Mouse (Mus musculus): Measurements from ENCODE around the gene Tnks2. TPM values are rescaled to one million over a fixed set of nuclear protein-coding genes. Genes with fewer than 3 reads are reported as not detected.

Gene Tnks2
- total RNA-seq, 2 experiments from 2014 or later: 110 to 117 TPM

DNA sequence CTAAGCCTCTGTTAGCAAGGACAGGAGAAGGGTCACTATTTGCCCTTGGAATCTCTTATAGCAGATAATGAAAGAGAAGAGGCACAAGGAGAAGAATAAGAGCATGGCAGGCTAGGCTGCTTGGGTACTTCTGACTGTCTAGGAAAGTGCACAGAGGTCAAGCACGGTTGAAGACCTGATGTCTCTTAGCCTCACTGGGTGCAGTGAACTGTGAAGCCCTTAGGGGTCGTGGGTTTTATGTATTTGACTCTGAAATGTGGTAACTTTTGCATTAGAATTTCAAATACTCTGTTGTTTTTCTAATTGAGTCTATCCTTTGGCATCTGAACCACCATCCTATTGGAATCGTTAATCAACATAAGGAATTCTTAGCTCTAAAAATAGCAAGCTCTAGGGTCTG lies 53.7 kb downstream of the Tnks2 start:
- no peak for DNase-seq (ENCODE audit: low spot score in 2 of 2)

DNA sequence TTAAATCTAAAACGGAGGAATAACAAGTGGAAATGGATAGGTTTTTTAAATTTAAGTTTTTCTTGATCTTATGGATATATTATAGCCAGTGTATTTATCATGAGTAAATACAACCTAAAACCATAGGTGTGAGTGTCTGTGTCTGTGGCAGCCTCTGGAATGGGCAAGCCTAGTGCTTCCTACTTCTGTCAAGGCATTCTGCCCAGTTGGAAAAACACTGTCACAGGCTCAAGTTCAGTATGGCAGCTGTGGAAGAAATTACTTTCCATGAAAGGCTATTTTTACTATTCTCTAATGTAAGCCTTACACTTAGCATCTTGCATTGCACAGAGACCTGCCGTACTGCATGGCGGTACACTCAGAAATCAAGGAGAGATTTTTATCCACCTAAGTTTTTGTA lies 57.7 kb downstream of the Tnks2 start:
- no peak for DNase-seq (ENCODE audit: low spot score in 2 of 2)

DNA sequence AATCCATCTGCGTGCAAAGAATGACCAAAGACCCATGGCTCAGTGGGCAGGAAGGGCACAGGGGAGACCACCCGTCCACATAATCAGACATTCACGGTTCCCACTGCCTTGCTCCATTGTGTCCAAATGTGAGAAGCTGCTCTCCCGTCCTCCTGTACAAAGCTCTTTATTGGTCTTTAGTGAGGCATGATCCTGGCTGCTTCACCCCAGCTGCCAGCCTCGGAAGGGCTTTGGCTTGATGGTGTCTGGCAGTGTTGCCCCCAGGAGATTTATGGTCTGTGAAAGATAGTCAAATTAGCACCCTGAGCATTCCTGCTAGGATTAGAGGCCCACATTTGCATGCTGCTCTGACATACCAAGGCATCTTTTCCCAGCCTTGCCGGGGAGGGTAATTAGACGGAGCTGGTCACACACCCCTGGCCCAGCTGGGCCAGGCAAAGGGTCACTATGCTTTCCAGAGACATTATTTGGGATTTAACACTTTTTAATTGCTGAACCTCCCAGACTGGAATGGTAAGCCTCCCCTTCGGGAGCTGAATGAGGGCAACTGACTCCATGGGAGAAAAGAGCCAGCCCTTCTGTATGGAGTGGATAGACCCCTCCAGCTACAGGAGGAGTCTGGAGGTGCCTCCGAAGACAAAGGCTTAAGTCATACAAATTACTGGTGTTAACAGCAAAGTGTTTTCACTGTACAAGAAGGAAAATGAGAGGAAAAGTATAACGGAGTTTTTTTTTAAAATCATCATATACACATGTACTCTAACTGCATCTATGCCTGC lies 62.9 kb downstream of the Tnks2 start:
- no peak for DNase-seq (ENCODE audit: low spot score in 2 of 2)

DNA sequence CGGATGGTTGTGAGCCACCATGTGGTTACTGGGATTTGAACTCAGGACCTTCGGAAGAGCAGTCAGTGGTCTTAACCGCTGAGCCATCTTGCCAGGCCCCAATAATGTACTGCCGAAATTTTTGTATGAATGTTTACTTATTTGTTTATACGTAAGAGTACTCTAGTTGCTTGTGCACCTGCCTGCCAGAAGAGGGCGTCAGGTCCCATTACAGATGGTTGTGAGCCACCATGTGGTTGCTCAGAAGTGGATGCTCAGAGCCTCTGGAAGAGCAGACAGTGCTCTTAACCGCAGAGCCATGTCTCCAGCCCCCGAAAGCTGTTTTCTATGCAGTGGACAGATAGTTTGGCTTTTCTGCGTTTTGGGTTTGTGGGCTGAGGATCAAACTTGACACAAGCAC lies 63.7 kb downstream of the Tnks2 start:
- DNase-seq (ENCODE audit: low spot score in 2 of 2): no peak

DNA sequence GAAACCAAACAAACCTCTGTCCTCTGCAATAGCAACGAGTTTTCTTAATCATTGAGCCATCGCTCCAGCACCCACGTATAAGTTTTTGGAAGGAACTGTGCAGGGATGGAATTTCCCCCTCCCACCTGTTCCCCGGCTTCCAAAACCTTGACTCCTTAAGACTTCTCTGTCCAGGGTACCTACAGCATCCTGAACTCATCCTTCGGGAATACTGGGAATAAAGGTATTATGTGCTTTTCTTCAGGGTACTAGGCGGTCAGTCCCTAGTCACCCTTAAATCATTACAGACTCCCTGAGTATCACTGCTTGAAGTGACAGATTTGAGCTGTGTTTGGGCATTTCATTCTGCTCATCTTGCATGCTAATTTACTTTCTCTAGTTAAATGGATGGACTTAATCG lies 69.3 kb downstream of the Tnks2 start:
- DNase-seq (ENCODE audit: low spot score in 2 of 2): no peak

DNA sequence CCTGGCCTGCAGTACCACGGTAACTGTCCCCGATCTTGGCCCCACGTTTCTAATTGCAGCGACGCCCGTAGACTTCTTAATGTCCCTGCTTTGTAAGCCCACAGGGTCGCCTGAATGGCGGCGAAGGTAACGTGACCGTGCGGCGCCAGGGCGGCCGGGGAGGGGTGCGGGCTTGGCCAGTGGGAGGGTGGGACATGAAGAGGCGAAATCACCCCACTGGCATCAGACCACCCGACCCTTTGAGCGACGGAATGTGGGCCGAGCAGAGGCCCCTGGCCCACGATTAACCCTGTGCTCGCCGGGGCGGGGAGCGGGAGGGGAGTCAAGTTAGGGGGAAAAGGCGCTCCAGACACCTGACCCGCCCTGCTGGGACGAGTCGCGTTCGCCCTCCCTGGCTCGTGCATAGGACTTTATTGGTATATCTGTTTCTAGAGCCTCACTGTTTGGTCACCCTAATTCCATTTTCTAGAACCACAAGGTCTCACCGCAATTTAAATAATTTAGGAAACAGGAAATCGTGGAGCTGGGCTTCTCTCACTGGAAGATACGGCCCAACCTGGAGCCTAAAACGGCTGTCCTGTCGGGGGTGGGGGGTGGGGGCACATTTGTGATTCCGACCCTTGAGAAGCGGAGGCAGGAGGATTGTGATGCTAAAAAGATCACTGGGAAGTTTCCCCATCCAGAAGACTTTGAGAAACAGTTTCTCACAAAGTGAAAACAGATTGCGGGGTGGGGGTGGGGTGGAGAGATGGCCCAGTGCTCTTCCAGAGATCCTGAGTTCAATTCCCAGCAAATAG lies 70.4 kb downstream of the Tnks2 start:
- DNase-seq (ENCODE audit: low spot score in 2 of 2): peak; percentile 33 to 37

DNA sequence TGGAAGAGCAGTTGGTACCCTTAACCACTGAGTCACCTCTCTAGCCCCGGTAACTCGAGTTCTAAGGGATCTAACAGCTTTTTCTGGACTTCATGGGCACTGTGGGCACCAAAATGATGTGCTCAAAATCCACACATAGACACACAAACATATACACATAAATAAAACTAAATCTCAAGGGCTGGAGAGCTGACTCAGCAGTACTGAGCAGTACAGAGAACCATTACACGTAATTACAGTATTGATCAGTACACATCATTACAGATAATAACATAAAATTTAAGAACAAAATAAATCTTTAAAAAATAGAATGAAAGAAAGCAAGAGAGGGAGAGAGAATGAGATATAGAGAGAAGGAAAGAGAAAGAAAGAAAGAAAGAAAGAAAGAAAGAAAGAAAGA lies 75.1 kb downstream of the Tnks2 start:
- DNase-seq (ENCODE audit: low spot score in 2 of 2): no peak

DNA sequence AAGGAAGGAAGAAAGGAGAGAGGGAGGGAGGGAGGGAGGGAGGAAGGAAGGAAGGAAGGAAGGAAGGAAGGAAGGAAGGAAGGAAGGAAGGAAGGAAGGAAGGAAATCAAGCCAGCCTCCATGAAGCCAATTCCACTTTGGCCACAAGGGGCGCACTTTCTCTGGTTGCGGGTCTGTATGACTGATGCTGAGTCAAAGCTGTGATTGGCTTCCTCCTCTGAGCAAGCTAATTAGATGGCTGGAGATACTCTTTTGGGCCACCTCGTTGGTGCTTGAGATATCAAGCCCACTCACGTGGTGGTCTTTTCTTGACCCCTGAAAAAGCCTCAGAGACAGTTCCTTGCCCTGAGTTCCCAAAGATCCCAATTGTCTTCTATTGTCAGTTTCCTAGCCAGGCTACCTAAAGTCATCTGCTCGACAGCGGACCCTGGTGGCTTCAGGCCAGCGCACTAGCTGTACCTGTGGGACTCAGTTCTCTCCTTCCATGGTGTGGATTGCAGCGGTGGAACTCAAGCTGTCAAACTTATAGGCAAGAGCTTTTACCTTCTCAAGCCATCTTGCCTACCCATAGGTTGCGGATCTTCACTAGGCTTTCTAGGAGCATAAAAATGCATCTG lies 75.8 kb downstream of the Tnks2 start:
- peak in 1 of 2 experiments; percentile 63 for DNase-seq (ENCODE audit: low spot score in 2 of 2)

DNA sequence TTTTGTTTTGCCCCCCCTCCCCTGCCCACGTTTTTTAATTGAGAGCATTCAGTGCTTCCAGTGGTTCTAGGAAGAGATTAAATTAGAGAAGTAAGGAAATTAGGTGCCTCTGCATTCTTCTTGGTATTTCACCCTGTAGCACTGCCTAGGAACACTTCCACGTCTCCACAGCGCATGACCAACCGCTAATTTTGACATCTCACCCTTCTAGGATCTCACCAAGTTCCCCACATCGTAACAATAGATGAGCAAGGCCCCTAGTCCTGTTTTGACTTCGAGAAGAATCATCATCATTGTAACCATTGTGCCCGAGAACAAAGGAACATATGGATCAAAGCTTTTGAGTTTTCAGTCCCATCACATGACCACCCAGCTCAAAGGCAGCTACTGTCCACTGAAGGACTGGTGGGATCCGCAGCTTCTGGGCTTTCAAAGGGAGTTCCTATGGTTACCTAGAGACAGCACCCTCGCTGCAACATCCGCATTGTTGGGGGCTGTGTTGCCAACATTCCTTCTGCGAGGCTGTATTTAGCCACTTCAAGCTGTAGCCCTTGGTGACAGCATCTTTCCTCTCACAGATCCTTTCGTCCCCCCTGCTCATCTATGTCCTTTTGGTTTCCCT lies 76.5 kb downstream of the Tnks2 start:
- peak; percentile 23 to 59 for DNase-seq (ENCODE audit: low spot score in 2 of 2)

DNA sequence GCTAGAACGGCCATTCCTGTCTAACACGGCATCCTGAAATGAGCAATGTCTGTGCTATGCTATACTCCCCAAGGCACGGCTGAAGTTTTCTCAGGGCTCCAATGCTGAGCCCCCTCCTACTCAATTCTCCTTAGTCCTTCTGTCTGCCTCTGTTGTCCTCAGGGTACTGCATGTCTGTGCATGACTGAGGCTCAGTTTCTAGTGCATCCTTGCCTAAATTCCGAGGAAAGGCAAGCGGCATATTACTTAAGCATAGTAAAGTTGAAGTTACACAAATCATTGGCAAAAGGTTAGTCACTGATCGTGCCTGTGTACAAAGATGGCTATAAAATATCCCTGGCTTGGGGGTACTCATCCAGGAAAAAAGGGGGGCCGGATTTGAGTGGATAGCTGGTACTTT lies 79.0 kb downstream of the Tnks2 start:
- DNase-seq (ENCODE audit: low spot score in 2 of 2): no peak

DNA sequence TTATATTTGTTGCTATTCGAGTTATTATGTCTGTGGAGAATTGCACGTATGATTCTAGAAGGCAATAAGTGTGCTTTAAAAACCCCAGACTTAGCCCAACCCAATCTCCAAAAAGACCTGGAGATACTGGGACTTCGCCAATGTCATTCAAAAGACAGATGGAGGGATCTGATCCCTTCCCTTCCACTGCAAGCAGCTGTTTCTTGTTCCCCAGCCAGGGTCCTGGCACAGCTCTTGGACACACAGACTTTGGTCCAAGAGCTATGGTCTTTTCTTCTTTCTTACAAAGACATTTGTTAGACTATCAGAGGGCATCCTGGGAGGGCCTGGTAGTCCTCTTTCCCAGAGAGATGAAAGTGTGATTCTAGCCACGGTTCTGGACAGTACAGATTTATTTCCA lies 82.2 kb downstream of the Tnks2 start:
- no peak for DNase-seq (ENCODE audit: low spot score in 2 of 2)

DNA sequence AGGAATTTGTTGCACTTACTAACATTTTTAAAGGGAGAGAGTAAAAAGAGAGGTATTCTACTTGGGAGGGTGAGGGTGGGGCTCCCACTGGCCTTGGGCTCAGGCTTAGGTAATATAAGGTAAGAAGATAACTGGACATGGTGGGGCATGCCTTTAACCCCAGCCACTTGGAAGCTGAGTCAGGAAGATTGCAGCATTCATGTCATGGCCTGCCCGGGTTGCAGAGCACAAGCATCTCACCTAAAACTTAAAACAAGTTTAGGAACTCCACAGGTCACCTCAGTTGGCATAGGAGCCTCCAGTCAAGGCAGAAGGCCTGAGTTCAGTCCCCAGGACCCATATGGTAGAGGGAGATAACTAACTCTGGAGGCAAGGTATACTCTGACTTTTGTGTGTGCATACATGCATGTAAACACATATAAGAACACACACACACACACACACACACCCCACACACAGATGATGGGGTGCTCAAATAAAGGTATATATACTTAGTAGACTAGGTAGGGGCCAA lies 82.9 kb downstream of the Tnks2 start:
- DNase-seq (ENCODE audit: low spot score in 2 of 2): no peak

DNA sequence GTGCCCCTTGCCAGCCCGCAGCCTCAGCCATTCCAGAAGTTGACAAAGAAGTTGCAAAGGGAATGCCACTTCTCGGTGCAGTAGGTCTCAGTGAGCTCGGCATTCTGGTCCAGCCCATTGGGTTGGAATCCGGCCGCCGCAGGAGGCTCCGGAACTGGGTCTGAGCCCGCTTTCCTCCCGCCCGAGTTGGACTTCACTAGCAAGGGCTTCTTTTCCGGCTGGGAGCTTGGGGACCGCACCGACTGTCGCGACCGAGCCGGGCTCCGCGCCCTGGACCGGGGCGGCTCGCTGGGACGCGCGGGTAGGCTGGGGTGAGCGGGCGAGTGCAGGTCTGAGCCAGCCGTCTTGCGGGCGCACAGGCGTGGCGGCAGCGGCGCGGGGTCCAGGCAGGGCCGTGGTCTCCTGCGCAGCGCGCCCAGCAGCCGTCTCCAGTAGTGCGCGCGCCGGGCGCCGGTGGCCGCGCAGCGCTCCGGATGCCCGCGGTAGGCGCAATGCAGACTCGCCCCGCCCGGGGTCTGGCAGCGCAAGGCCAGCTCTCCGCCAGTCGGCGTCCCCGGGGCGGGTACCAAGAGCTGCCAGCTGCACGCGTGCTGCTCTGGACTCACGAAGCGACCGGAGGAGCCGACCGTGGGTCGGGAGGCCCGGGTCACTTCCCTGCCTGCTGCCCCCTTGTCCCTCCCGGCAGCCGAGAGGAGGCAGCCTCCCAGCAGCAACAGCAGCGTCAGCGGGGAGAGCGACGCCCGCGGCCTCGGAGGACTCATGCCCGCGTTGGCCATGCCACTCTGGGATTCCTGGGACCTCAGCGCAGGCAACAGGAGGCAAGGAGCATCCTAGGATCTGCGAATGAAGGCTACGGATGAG lies 84.6 kb downstream of the Tnks2 start:
- peak; percentile 85 to 87 for DNase-seq (ENCODE audit: low spot score in 2 of 2)

DNA sequence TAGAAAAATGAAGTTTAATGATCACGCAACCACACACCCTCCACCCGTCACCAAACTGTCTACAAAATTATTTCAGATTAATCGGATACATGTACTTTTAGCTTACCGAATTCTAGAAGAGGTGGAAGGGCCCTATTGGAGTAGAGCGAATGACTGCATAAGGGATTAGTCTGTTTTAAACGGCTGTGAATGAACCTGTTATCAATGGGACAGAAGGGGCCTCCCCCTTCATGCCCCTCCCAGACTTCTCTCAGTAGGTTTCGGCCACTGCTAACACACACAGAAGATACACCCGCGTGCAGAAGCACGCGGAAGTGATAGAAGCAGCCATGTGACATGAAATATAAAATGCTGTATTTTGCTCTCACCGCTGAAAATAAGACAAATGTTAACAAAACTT lies 85.4 kb downstream of the Tnks2 start, which contains the start of gene Fgfbp3:
TSS of gene Fgfbp3 (minus strand) at position 150 of the 400 bp plus-strand sequence.
- no peak for DNase-seq (ENCODE audit: low spot score in 2 of 2)

DNA sequence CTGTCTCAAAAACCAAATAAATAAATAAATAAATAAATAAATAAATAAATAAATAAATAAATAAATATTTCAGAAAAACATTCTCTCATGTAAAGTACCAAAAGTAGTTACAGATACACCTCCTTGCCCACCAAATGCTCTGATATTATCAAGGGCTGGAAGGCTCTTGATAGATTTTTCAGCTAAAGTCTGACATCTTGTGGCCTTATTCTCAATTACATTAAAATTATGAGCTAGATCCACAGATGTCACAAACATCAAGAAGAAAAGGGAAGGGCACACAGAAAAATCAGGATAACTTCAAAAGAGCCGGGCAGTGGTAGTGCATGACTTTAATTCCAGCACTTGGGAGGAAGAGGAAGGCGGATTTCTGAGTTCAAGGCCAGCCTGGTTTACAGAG lies 88.0 kb downstream of the Tnks2 start:
- DNase-seq (ENCODE audit: low spot score in 2 of 2): no peak

DNA sequence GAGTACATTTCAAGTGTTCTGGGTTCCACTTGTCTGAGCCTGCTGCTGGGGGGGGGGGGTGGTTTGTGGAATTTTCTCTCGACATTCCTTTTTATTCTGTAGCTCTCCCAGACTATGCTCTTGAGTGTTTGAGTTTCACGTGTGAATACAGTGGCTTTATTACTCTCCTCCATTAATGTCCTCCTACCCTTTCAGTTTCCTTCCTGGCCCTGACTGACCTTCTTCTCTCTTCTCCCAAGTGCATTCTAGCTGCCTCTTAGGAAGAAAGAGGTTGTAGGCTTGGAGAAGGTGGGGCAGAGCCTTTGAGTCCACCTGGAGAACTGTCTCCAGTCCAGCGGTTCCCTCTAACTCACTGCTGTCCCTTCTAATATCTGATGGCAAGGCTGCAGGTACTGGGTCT lies 88.9 kb downstream of the Tnks2 start:
- DNase-seq (ENCODE audit: low spot score in 2 of 2): no peak

DNA sequence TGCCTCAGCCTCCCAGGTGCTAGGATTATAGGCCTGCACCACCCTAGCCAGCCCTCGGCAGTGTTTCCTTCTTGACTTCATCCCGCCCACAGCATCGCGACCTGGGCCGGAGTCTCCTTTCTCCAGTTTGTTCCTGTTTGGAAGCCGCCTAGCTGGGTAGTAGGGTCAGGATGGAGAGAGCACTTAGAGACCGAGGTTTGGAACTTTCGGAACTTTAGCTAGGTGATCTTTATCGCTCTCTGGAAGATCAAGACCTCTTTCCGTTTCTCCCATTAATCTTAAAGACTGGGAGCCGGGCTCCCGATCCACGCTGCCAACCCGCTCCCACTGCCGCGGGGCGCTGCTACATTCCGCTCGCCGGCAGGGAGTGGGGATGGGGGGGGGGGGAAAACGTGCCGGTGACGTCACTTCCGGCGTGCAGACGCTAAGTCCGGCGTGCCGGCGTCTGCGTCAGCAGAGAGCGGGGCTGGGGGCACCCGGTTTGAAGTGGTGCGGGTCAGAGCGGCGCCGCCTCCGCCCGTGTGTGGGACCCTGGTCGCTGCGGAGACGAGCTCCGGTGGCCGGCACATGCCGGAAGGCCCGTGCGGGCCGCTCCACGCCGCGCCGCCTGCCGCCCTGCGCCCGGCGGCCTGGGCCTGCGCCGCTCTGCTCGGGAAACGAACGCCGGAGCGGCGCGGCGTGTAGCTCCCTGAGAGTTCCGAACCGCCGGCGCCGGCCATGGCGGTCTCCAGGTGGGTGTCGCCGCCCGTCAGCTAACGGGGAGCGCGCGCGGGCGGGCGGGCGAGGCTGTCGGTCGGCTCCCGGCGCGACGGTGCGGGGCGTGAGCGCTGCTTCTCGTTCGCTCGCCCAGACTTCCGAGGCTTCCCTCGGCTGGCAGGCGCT lies 91.9 kb downstream of the Tnks2 start, which contains the start of gene Btaf1:
TSS of gene Btaf1 (plus strand) at position 409 of the 882 bp plus-strand sequence.
- DNase-seq (ENCODE audit: low spot score in 2 of 2): peak; percentile 81 to 90

DNA sequence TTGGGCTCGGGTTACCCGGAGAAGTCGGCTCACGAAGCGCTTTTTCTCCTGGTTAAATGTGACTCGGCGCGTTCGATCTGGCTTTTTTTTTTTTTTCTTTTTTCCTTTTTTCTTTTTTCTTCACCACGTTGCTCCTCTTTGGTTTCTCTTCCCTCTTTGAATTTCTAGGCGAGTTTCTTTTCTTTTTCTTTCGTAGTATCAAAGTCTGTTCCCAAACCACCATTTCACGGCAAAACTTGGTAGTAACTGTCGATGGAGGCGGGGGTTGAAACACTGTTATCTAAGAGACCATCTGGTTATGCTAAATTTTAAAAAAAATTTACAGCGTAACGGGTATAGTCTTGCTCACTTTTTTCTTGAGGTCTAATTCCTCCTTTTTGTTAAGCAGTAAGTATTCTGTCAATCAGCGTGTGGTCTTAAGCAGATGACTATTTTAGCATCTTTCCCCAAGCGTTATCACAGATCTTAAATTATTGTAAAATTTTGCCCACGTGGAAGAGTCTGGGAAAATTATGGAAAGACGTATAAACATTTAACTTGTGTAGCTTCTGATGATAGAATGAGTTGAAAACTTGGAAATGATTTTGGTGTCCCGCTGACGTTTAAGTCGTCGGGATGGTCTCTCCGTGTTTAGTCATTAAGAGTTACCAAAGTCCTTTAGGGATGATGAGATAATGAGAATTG lies 92.7 kb downstream of the Tnks2 start:
- DNase-seq (ENCODE audit: low spot score in 2 of 2): no peak

Data from left cerebral cortex, adult 18-20 months (tissue).